Mouse (Mus musculus) stomach, embryonic 14.5 days (tissue): Measurements from ENCODE around the gene Macrod2. TPM values are rescaled to one million over a fixed set of nuclear protein-coding genes. Genes with fewer than 3 reads are reported as not detected.

Source experiments
- ATAC-seq: fragments of 200-750 bp; cut with Nextera tagmentation; 2 replicates; pipeline ENCODE4 v1.8.0; 2017; ENCODE audit warnings: low read depth, moderate TSS enrichment; ENCODE audit not compliant: insufficient number of reproducible peaks, insufficient read depth, low FRiP score
- H3K27ac ChIP-seq: fragments of 300-500 bp; sonication (generic); 2 replicates; pipeline ENCODE4 v1.5.1; 2014; ENCODE audit warnings: mild to moderate bottlenecking, low read length, moderate library complexity, mixed read lengths
- H3K27me3 ChIP-seq: fragments of 300-500 bp; sonication (generic); 2 replicates; pipeline ENCODE4 v1.6.1; 2014; ENCODE audit warnings: low read length, control low read depth, mixed read lengths; ENCODE audit not compliant: control insufficient read depth, insufficient read depth
- H3K36me3 ChIP-seq: fragments of 300-500 bp; sonication (generic); 2 replicates; pipeline ENCODE4 v1.6.1; 2014; ENCODE audit warnings: mild to moderate bottlenecking, control low read depth, low read length, moderate library complexity, mixed read lengths; ENCODE audit not compliant: control insufficient read depth, insufficient read depth
- H3K4me1 ChIP-seq: fragments of 300-500 bp; sonication (generic); 2 replicates; pipeline ENCODE4 v1.6.1; 2014; ENCODE audit warnings: low read length, control low read depth, mixed read lengths; ENCODE audit not compliant: control insufficient read depth, insufficient read depth
- H3K4me2 ChIP-seq: fragments of 300-500 bp; sonication (generic); replicated peaks from 2 replicates; pipeline ENCODE4 v1.6.1; 2014; ENCODE audit warnings: low read depth, low read length, control low read depth
- H3K4me3 ChIP-seq: fragments of 300-500 bp; sonication (generic); 2 replicates; pipeline ENCODE4 v1.5.1; 2014; ENCODE audit warnings: low read depth, low read length, control low read depth
- H3K9ac ChIP-seq: fragments of 300-500 bp; sonication (generic); replicated peaks from 2 replicates; pipeline ENCODE4 v1.6.1; 2014; ENCODE audit warnings: low read depth, mild to moderate bottlenecking, control low read depth, low read length, moderate library complexity, mixed read lengths
- H3K9me3 ChIP-seq: fragments of 300-500 bp; sonication (generic); 2 replicates; pipeline ENCODE4 v1.6.1; 2016; ENCODE audit warnings: low read depth, low read length, control low read depth; ENCODE audit not compliant: control insufficient read depth
- WGBS: fragments of 180-500 bp; shearing (Covaris S2); extraction: QIAGEN DNeasy Blood & Tissue Kit; methylation state at CpG from one replicate; pipeline ENCODE4 v1.1.7; 2014; 5-methylcytosine and 5-hydroxymethylcytosine counted together
- polyA plus RNA-seq: library from polyadenylated mRNA; unstranded; fragments of >200 nt; fragmentation: Nextera tagmentation; extraction: Ambion mirVana; gene quantifications from 2 replicates; pipeline ENCODE4 v1.2.1, GENCODE M21; 2014

Macrod2 gene
- polyA plus RNA-seq, 1 experiment from 2014 or later = 40.9 TPM

GRCm38 (mm10) chr2:141830496-141830895, 1435.4 kb downstream of the Macrod2 start:
- Histone ChIP-seq H3K9ac (no peak overlapping the region), H3K27me3 (no peaks in the 10 kb centered on the region), H3K4me2 (no peak overlapping the region), H3K4me1 (no peaks in the 10 kb centered on the region), H3K27ac (no peak overlapping the region), H3K36me3 (no peaks in the 10 kb centered on the region), H3K9me3 (no peaks in the 10 kb centered on the region), H3K4me3 (no peak overlapping the region)
- ATAC-seq = no peak
- WGBS = 80% methylated on average over 2 of the region's 2 CpGs

GRCm38 (mm10) chr2:141831515-141831914, 1436.4 kb downstream of the Macrod2 start:
- Histone ChIP-seq H3K27ac (no peak overlapping the region), H3K9ac (no peak overlapping the region), H3K9me3 (no peaks in the 10 kb centered on the region), H3K4me1 (no peaks in the 10 kb centered on the region), H3K36me3 (no peaks in the 10 kb centered on the region), H3K4me3 (no peak overlapping the region), H3K4me2 (no peak overlapping the region), H3K27me3 (no peaks in the 10 kb centered on the region)
- no peak for ATAC-seq
- WGBS = 93% methylated on average over 5 of the region's 5 CpGs

- H3K4me2 ChIP-seq = no peak overlapping the region
- no peaks in the 10 kb centered on the region for H3K36me3 ChIP-seq
- no peaks in the 10 kb centered on the region for H3K9me3 ChIP-seq
- 87% methylated on average over 4 of the region's 4 CpGs for WGBS
- no peaks in the 10 kb centered on the region for H3K4me1 ChIP-seq
- no peak overlapping the region for H3K9ac ChIP-seq
- no peak overlapping the region for H3K4me3 ChIP-seq
- H3K27ac ChIP-seq = no peak overlapping the region
- no peak for ATAC-seq
- no peaks in the 10 kb centered on the region for H3K27me3 ChIP-seq
These were observed 1439.2 kb downstream of the Macrod2 start for GRCm38 (mm10) chr2:141834156-141834782.

- H3K9ac ChIP-seq = no peak overlapping the region
- no peaks in the 10 kb centered on the region for H3K4me1 ChIP-seq
- H3K4me2 ChIP-seq = no peak overlapping the region
- no peaks in the 10 kb centered on the region for H3K36me3 ChIP-seq
- no peak for ATAC-seq
- H3K9me3 ChIP-seq = no peaks in the 10 kb centered on the region
- 67% methylated on average over 6 of the region's 6 CpGs for WGBS
- no peak overlapping the region for H3K27ac ChIP-seq
- H3K4me3 ChIP-seq = no peak overlapping the region
- H3K27me3 ChIP-seq = no peaks in the 10 kb centered on the region
These were observed 1449.5 kb downstream of the Macrod2 start for GRCm38 (mm10) chr2:141844408-141845175.

GRCm38 (mm10) chr2:141859220-141859619, 1464.1 kb downstream of the Macrod2 start:
- Histone ChIP-seq H3K27me3 (no peaks in the 10 kb centered on the region), H3K4me1 (no peaks in the 10 kb centered on the region), H3K9ac (no peak overlapping the region), H3K27ac (no peak overlapping the region), H3K4me2 (no peak overlapping the region), H3K4me3 (no peak overlapping the region), H3K36me3 (no peaks in the 10 kb centered on the region), H3K9me3 (no peaks in the 10 kb centered on the region)
- peak; percentile 46; the same call in 1 of the 2 replicates for ATAC-seq
- 11% methylated on average over 2 of the region's 2 CpGs for WGBS

- Histone ChIP-seq H3K9me3 (no peaks in the 10 kb centered on the region), H3K4me3 (no peak overlapping the region), H3K27ac (no peak overlapping the region), H3K4me2 (no peak overlapping the region), H3K9ac (no peak overlapping the region), H3K27me3 (no peaks in the 10 kb centered on the region), H3K4me1 (no peaks in the 10 kb centered on the region), H3K36me3 (no peaks in the 10 kb centered on the region)
- 89% methylated on average over 6 of the region's 6 CpGs for WGBS
- ATAC-seq = no peak
These were observed 1466.7 kb downstream of the Macrod2 start for GRCm38 (mm10) chr2:141861679-141862268.

GRCm38 (mm10) chr2:141862531-141863265, 1467.6 kb downstream of the Macrod2 start:
- ATAC-seq = no peak
- Histone ChIP-seq H3K4me1 (no peaks in the 10 kb centered on the region), H3K4me2 (no peak overlapping the region), H3K27ac (no peak overlapping the region), H3K36me3 (no peaks in the 10 kb centered on the region), H3K4me3 (no peak overlapping the region), H3K9me3 (no peaks in the 10 kb centered on the region), H3K27me3 (no peaks in the 10 kb centered on the region), H3K9ac (no peak overlapping the region)
- 73% methylated on average over 9 of the region's 9 CpGs for WGBS

GRCm38 (mm10) chr2:141863628-141864165, 1468.6 kb downstream of the Macrod2 start:
- no peaks in the 10 kb centered on the region for H3K9me3 ChIP-seq
- H3K27me3 ChIP-seq = no peaks in the 10 kb centered on the region
- H3K4me3 ChIP-seq = no peak overlapping the region
- H3K9ac ChIP-seq = no peak overlapping the region
- no peaks in the 10 kb centered on the region for H3K36me3 ChIP-seq
- H3K27ac ChIP-seq = no peak overlapping the region
- no peak for ATAC-seq
- 91% methylated on average over 2 of the region's 2 CpGs for WGBS
- no peak overlapping the region for H3K4me2 ChIP-seq
- H3K4me1 ChIP-seq = no peaks in the 10 kb centered on the region
